Mouse (Mus musculus): ENCODE results near the gene Kcnh1. TPM values are rescaled to one million over a fixed set of nuclear protein-coding genes. Genes with fewer than 3 reads are reported as not detected.

Gene Kcnh1
- polyA plus RNA-seq, 1 experiment from 2014 or later, result 0.88 TPM

GRCm38 (mm10) chr1:192192710-192193109, 2.1 kb downstream of the Kcnh1 start:
- ATAC-seq (no peak), DNase-seq (ENCODE audit: low spot score) (no peak)
- Histone ChIP-seq H3K9ac (ENCODE audit: low read length) (no peak overlapping the region), H3K4me1 (ENCODE audit: control insufficient read depth, insufficient read depth, low read length) (no peaks in the 10 kb centered on the region), H3K27ac (ENCODE audit: low read depth, low read length) (no peak overlapping the region), H3K9me3 (replicated peaks; ENCODE audit: control insufficient read depth, low read length) (no peaks in the 10 kb centered on the region), H3K36me3 (ENCODE audit: control insufficient read depth, insufficient read depth, low read length) (no peaks in the 10 kb centered on the region), H3K4me3 (ENCODE audit: low read depth, low read length) (no peak overlapping the region), H3K4me2 (ENCODE audit: low read length) (no peak overlapping the region), H3K27me3 (replicated peaks; ENCODE audit: control insufficient read depth, insufficient read depth, low read length) (peaks cover 13% of the 10 kb centered on the region)
- 68% methylated on average over 9 of the region's 9 CpGs for WGBS

- no peak overlapping the region for H3K4me3 ChIP-seq (ENCODE audit: low read depth, low read length)
- H3K27me3 ChIP-seq (replicated peaks; ENCODE audit: control insufficient read depth, insufficient read depth, low read length), result peaks cover 13% of the 10 kb centered on the region
- ATAC-seq, result no peak
- no peak overlapping the region for H3K4me2 ChIP-seq (ENCODE audit: low read length)
- DNase-seq (ENCODE audit: low spot score), result peak; percentile 29
- no peak overlapping the region for H3K27ac ChIP-seq (ENCODE audit: low read depth, low read length)
- no peaks in the 10 kb centered on the region for H3K4me1 ChIP-seq (ENCODE audit: control insufficient read depth, insufficient read depth, low read length)
- H3K9ac ChIP-seq (ENCODE audit: low read length), result no peak overlapping the region
- H3K36me3 ChIP-seq (ENCODE audit: control insufficient read depth, insufficient read depth, low read length), result no peaks in the 10 kb centered on the region
- H3K9me3 ChIP-seq (replicated peaks; ENCODE audit: control insufficient read depth, low read length), result no peaks in the 10 kb centered on the region
- 73% methylated on average over 14 of the region's 14 CpGs for WGBS
Observed at GRCm38 (mm10) chr1:192193656-192194055, 3.1 kb downstream of the Kcnh1 start.

- Histone ChIP-seq H3K4me3 (ENCODE audit: low read depth, low read length) (no peak overlapping the region), H3K4me2 (ENCODE audit: low read length) (no peak overlapping the region), H3K9ac (ENCODE audit: low read length) (no peak overlapping the region), H3K9me3 (replicated peaks; ENCODE audit: control insufficient read depth, low read length) (no peaks in the 10 kb centered on the region), H3K4me1 (ENCODE audit: control insufficient read depth, insufficient read depth, low read length) (no peaks in the 10 kb centered on the region), H3K27me3 (replicated peaks; ENCODE audit: control insufficient read depth, insufficient read depth, low read length) (no peaks in the 10 kb centered on the region; the same call in 1 of the 2 replicates), H3K27ac (ENCODE audit: low read depth, low read length) (no peak overlapping the region), H3K36me3 (ENCODE audit: control insufficient read depth, insufficient read depth, low read length) (no peaks in the 10 kb centered on the region)
- DNase-seq (ENCODE audit: low spot score) (no peak), ATAC-seq (no peak)
- WGBS, result 73% methylated on average over 10 of the region's 10 CpGs
Observed at GRCm38 (mm10) chr1:192197495-192197894, 6.9 kb downstream of the Kcnh1 start.

GRCm38 (mm10) chr1:192202936-192203335, 12.4 kb downstream of the Kcnh1 start:
- Histone ChIP-seq H3K27me3 (replicated peaks; ENCODE audit: control insufficient read depth, insufficient read depth, low read length) (no peaks in the 10 kb centered on the region), H3K27ac (ENCODE audit: low read depth, low read length) (no peak overlapping the region), H3K36me3 (ENCODE audit: control insufficient read depth, insufficient read depth, low read length) (no peaks in the 10 kb centered on the region), H3K9ac (ENCODE audit: low read length) (no peak overlapping the region), H3K4me3 (ENCODE audit: low read depth, low read length) (no peak overlapping the region), H3K9me3 (replicated peaks; ENCODE audit: control insufficient read depth, low read length) (no peaks in the 10 kb centered on the region), H3K4me1 (ENCODE audit: control insufficient read depth, insufficient read depth, low read length) (no peaks in the 10 kb centered on the region), H3K4me2 (ENCODE audit: low read length) (no peak overlapping the region)
- ATAC-seq, result no peak
- DNase-seq (ENCODE audit: low spot score), result no peak
- 45% methylated on average over 1 of the region's 1 CpGs for WGBS

- 38% methylated on average over 5 of the region's 5 CpGs for WGBS
- DNase-seq (ENCODE audit: low spot score), result no peak
- H3K9me3 ChIP-seq (replicated peaks; ENCODE audit: control insufficient read depth, low read length), result no peaks in the 10 kb centered on the region
- H3K9ac ChIP-seq (ENCODE audit: low read length), result no peak overlapping the region
- no peak overlapping the region for H3K4me3 ChIP-seq (ENCODE audit: low read depth, low read length)
- no peak overlapping the region for H3K27ac ChIP-seq (ENCODE audit: low read depth, low read length)
- no peaks in the 10 kb centered on the region for H3K4me1 ChIP-seq (ENCODE audit: control insufficient read depth, insufficient read depth, low read length)
- no peak for ATAC-seq
- H3K4me2 ChIP-seq (ENCODE audit: low read length), result no peak overlapping the region
- H3K36me3 ChIP-seq (ENCODE audit: control insufficient read depth, insufficient read depth, low read length), result no peaks in the 10 kb centered on the region
- H3K27me3 ChIP-seq (replicated peaks; ENCODE audit: control insufficient read depth, insufficient read depth, low read length), result no peaks in the 10 kb centered on the region
Observed at GRCm38 (mm10) chr1:192207956-192208355, 17.4 kb downstream of the Kcnh1 start.

- 78% methylated on average over 2 of the region's 2 CpGs for WGBS
- H3K4me2 ChIP-seq (ENCODE audit: low read length), result no peak overlapping the region
- H3K9ac ChIP-seq (ENCODE audit: low read length), result no peak overlapping the region
- no peak overlapping the region for H3K27ac ChIP-seq (ENCODE audit: low read depth, low read length)
- no peaks in the 10 kb centered on the region for H3K4me1 ChIP-seq (ENCODE audit: control insufficient read depth, insufficient read depth, low read length)
- no peaks in the 10 kb centered on the region for H3K27me3 ChIP-seq (replicated peaks; ENCODE audit: control insufficient read depth, insufficient read depth, low read length)
- no peak overlapping the region for H3K4me3 ChIP-seq (ENCODE audit: low read depth, low read length)
- ATAC-seq, result no peak
- no peaks in the 10 kb centered on the region for H3K9me3 ChIP-seq (replicated peaks; ENCODE audit: control insufficient read depth, low read length)
- DNase-seq (ENCODE audit: low spot score), result no peak
- no peaks in the 10 kb centered on the region for H3K36me3 ChIP-seq (ENCODE audit: control insufficient read depth, insufficient read depth, low read length)
Observed at GRCm38 (mm10) chr1:192212448-192212847, 21.9 kb downstream of the Kcnh1 start.

GRCm38 (mm10) chr1:192214666-192215065, 24.1 kb downstream of the Kcnh1 start:
- ATAC-seq (no peak), DNase-seq (ENCODE audit: low spot score) (no peak)
- Histone ChIP-seq H3K27ac (ENCODE audit: low read depth, low read length) (no peak overlapping the region), H3K36me3 (ENCODE audit: control insufficient read depth, insufficient read depth, low read length) (no peaks in the 10 kb centered on the region), H3K9ac (ENCODE audit: low read length) (no peak overlapping the region), H3K9me3 (replicated peaks; ENCODE audit: control insufficient read depth, low read length) (no peaks in the 10 kb centered on the region), H3K4me3 (ENCODE audit: low read depth, low read length) (no peak overlapping the region), H3K27me3 (replicated peaks; ENCODE audit: control insufficient read depth, insufficient read depth, low read length) (no peaks in the 10 kb centered on the region), H3K4me2 (ENCODE audit: low read length) (no peak overlapping the region), H3K4me1 (ENCODE audit: control insufficient read depth, insufficient read depth, low read length) (no peaks in the 10 kb centered on the region)
- WGBS, result 95% methylated on average over 4 of the region's 4 CpGs

GRCm38 (mm10) chr1:192220156-192220555, 29.6 kb downstream of the Kcnh1 start:
- no peak overlapping the region for H3K4me3 ChIP-seq (ENCODE audit: low read depth, low read length)
- DNase-seq (ENCODE audit: low spot score) (no peak), ATAC-seq (no peak)
- no peak overlapping the region for H3K9ac ChIP-seq (ENCODE audit: low read length)
- H3K4me1 ChIP-seq (ENCODE audit: control insufficient read depth, insufficient read depth, low read length), result no peaks in the 10 kb centered on the region
- H3K36me3 ChIP-seq (ENCODE audit: control insufficient read depth, insufficient read depth, low read length), result no peaks in the 10 kb centered on the region
- no peak overlapping the region for H3K4me2 ChIP-seq (ENCODE audit: low read length)
- H3K9me3 ChIP-seq (replicated peaks; ENCODE audit: control insufficient read depth, low read length), result no peaks in the 10 kb centered on the region
- WGBS, result 70% methylated on average over 2 of the region's 2 CpGs
- no peak overlapping the region for H3K27ac ChIP-seq (ENCODE audit: low read depth, low read length)
- H3K27me3 ChIP-seq (replicated peaks; ENCODE audit: control insufficient read depth, insufficient read depth, low read length), result no peaks in the 10 kb centered on the region

GRCm38 (mm10) chr1:192224161-192224560, 33.6 kb downstream of the Kcnh1 start:
- Histone ChIP-seq H3K9ac (ENCODE audit: low read length) (no peak overlapping the region), H3K36me3 (ENCODE audit: control insufficient read depth, insufficient read depth, low read length) (no peaks in the 10 kb centered on the region), H3K4me2 (ENCODE audit: low read length) (no peak overlapping the region), H3K27me3 (replicated peaks; ENCODE audit: control insufficient read depth, insufficient read depth, low read length) (no peaks in the 10 kb centered on the region), H3K4me3 (ENCODE audit: low read depth, low read length) (no peak overlapping the region), H3K4me1 (ENCODE audit: control insufficient read depth, insufficient read depth, low read length) (no peaks in the 10 kb centered on the region), H3K9me3 (replicated peaks; ENCODE audit: control insufficient read depth, low read length) (no peaks in the 10 kb centered on the region), H3K27ac (ENCODE audit: low read depth, low read length) (no peak overlapping the region)
- DNase-seq (ENCODE audit: low spot score), result no peak
- WGBS, result 64% methylated on average over 4 of the region's 4 CpGs
- no peak for ATAC-seq

All from forebrain, embryonic 14.5 days (tissue).